Mouse (Mus musculus) forebrain, embryonic 11.5 days (tissue): Measurements from ENCODE around the gene Ggt6. TPM values are rescaled to one million over a fixed set of nuclear protein-coding genes. Genes with fewer than 3 reads are reported as not detected.

Experiments
- ATAC-seq: fragments of 200-750 bp; cut with Nextera tagmentation; replicated peaks from 2 replicates; pipeline ENCODE4 v1.8.0; 2017; ENCODE audit warnings: moderate TSS enrichment; ENCODE audit not compliant: low FRiP score
- DNase-seq: peaks from one replicate; pipeline ENCODE4 v3.0.0-alpha.2; 2017; ENCODE audit warnings: low spot score
- H3K27ac ChIP-seq: fragments of 300-500 bp; sonication (generic); 2 replicates; pipeline ENCODE4 v1.5.1; 2014; ENCODE audit warnings: low read depth, low read length
- H3K27me3 ChIP-seq: fragments of 300-500 bp; sonication (generic); 2 replicates; pipeline ENCODE4 v1.6.1; 2014; ENCODE audit warnings: mild to moderate bottlenecking, low read length, mixed read lengths; ENCODE audit not compliant: control insufficient read depth, insufficient read depth
- H3K36me3 ChIP-seq: fragments of 300-500 bp; sonication (generic); 2 replicates; pipeline ENCODE4 v1.6.1; 2014; ENCODE audit warnings: mild to moderate bottlenecking, low read length, moderate library complexity, mixed read lengths; ENCODE audit not compliant: control insufficient read depth, insufficient read depth
- H3K4me1 ChIP-seq: fragments of 300-500 bp; sonication (generic); replicated peaks from 2 replicates; pipeline ENCODE4 v1.6.1; 2014; ENCODE audit warnings: low read length, mixed read lengths; ENCODE audit not compliant: control insufficient read depth, insufficient read depth
- H3K4me2 ChIP-seq: fragments of 300-500 bp; sonication (generic); 2 replicates; pipeline ENCODE4 v1.6.1; 2014; ENCODE audit warnings: low read depth, mild to moderate bottlenecking, low read length, moderate library complexity, mixed read lengths; ENCODE audit not compliant: severe bottlenecking
- H3K4me3 ChIP-seq: fragments of 300-500 bp; sonication (generic); 2 replicates; pipeline ENCODE4 v1.5.1; 2014; ENCODE audit warnings: low read depth, low read length
- H3K9ac ChIP-seq: fragments of 300-500 bp; sonication (generic); 2 replicates; pipeline ENCODE4 v1.6.1; 2014; ENCODE audit warnings: low read length
- H3K9me3 ChIP-seq: fragments of 300-500 bp; sonication (generic); 2 replicates; pipeline ENCODE4 v1.6.1; 2016; ENCODE audit warnings: low read length, mixed read lengths; ENCODE audit not compliant: control insufficient read depth
- WGBS: fragments of 180-500 bp; shearing (Covaris S2); extraction: QIAGEN DNeasy Blood & Tissue Kit; methylation state at CpG from one replicate; pipeline ENCODE4 v1.1.7; 2014; 5-methylcytosine and 5-hydroxymethylcytosine counted together
- microRNA-seq: library from miRNA; unstranded; fragments of <30 nt; microRNA quantifications from one replicate; pipeline ENCODE4, GENCODE M21; 2016; ENCODE audit not compliant: insufficient number of aligned reads
- polyA plus RNA-seq: library from polyadenylated mRNA; unstranded; fragments of >200 nt; fragmentation: Nextera tagmentation; extraction: Ambion mirVana; gene quantifications from 2 replicates; pipeline ENCODE4 v1.2.1, GENCODE M21; 2014

Ggt6 gene
- polyA plus RNA-seq, 1 experiment from 2014 or later = not detected

DNA sequence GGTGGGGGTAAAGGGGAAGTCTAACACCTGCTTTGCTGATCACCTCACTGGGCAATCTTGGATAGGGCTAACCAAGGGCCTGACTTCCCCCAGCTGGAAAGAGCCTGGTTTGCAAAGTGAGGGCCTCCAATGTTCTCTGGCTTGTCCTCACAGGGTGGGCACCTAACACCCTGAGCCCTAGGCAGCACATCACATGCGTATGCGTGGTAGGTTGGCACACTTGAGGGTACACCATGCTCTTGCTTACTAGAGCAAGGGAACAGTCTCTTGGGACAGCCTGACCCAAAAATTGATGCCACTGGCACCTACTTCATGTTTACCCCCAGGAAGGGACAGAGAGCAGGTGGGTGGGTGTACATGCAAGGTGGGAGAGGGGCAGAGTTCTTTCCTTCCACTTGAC, 52.4 kb downstream of the Ggt6 start:
- Histone ChIP-seq H3K27me3 (peaks cover 17% of the 10 kb centered on the region), H3K36me3 (no peaks in the 10 kb centered on the region), H3K9ac (no peak overlapping the region), H3K4me2 (peak overlapping the region; percentile 84; the same call in 1 of the 2 replicates), H3K4me3 (no peak overlapping the region), H3K9me3 (no peaks in the 10 kb centered on the region), H3K4me1 (peaks cover 3% of the 10 kb centered on the region; the same call in 1 of the 2 replicates), H3K27ac (no peak overlapping the region)
- no peak for ATAC-seq
- no peak for DNase-seq
- WGBS = 96% methylated on average over 2 of the region's 2 CpGs

Small RNAs within 50 kb of the gene (microRNA-seq; reads per million reads assigned to microRNA genes)
- gene Mir6338 = not detected

Other genes with a start within 250 kb of the Ggt6 start
- 0.27 and 0.31 TPM in 2 replicates for gene Gm43951, start 228.7 kb upstream of the Ggt6 start, polyA plus RNA-seq
- 18.7 and 19.2 TPM in 2 replicates for gene 4933427D14Rik, start 228.1 kb upstream of the Ggt6 start, polyA plus RNA-seq
- 147 and 156 TPM in 2 replicates for gene Txndc17, start 228.0 kb upstream of the Ggt6 start, polyA plus RNA-seq
- gene Med31, start 219.9 kb upstream of the Ggt6 start, polyA plus RNA-seq = 47.3 and 48.7 TPM in 2 replicates
- gene Slc13a5, start 168.3 kb upstream of the Ggt6 start, polyA plus RNA-seq = not detected in 2 replicates
- 1.4 and 2.4 TPM in 2 replicates for gene Xaf1, start 133.9 kb upstream of the Ggt6 start, polyA plus RNA-seq
- gene Fbxo39, start 121.1 kb upstream of the Ggt6 start, polyA plus RNA-seq = not detected in 2 replicates
- gene Tekt1, start 73.1 kb upstream of the Ggt6 start, polyA plus RNA-seq = 5.2 and 5.3 TPM in 2 replicates
- 5.0 and 7.0 TPM in 2 replicates for gene Smtnl2, start 23.8 kb upstream of the Ggt6 start, polyA plus RNA-seq
- 165 and 166 TPM in 2 replicates for gene Mybbp1a, start 5.8 kb downstream of the Ggt6 start, polyA plus RNA-seq
- 4.0 and 4.8 TPM in 2 replicates for gene Spns2, start 54.4 kb downstream of the Ggt6 start, polyA plus RNA-seq
- not detected in 2 replicates for gene Spns3, start 115.0 kb downstream of the Ggt6 start, polyA plus RNA-seq
- 105 and 110 TPM in 2 replicates for gene Ube2g1, start 171.8 kb downstream of the Ggt6 start, polyA plus RNA-seq